Mouse (Mus musculus) megakaryocyte, adult 5-6 weeks (primary cell): ENCODE data around the gene Gm3839. TPM values are rescaled to one million over a fixed set of nuclear protein-coding genes. Genes with fewer than 3 reads are reported as not detected.
"Not testable (repeated sequence)": the region's sequence is repeated elsewhere in the genome, so short reads cannot be mapped to it uniquely, and the experiment has no call there.

Experiments used
- ATAC-seq: 2 replicates; pipeline ENCODE4 v1.8.0; 2016; ENCODE audit warnings: mild to moderate bottlenecking, inconsistent platforms; ENCODE audit not compliant: poor library complexity, severe bottlenecking
- total RNA-seq, 2 experiments: library from RNA; stranded (forward) in 1 of 2; stranded (reverse) in 1 of 2; fragments of 153-499, 151-499 nt in 1 of 2; fragments of 221-1000, 200-1000 nt in 1 of 2; gene quantifications; 2 replicates each; pipeline versions ENCODE4 v1.2.3 to v1.2.4; 2015 to 2017

Gene Gm3839
- 0.45 and 0.75 TPM in 2 replicates for total RNA-seq (2015)
- 0.73 and 0.94 TPM in 2 replicates for total RNA-seq (2017)

- not testable (repeated sequence) for ATAC-seq
Measured at GRCm38 (mm10) chr14:11356626-11357025, at the start of gene Gm3839. TSS of gene Gm3839 (minus strand) at chr14:11356726.

- ATAC-seq = no peak
Measured at GRCm38 (mm10) chr14:11405661-11406060, 49.1 kb upstream of the Gm3839 start.

- ATAC-seq = no peak
Measured at GRCm38 (mm10) chr14:11377846-11378245, 21.3 kb upstream of the Gm3839 start.

GRCm38 (mm10) chr14:11375225-11375624, 18.7 kb upstream of the Gm3839 start:
- no peak for ATAC-seq

GRCm38 (mm10) chr14:11346086-11346485, 10.4 kb downstream of the Gm3839 start:
- no peak for ATAC-seq

GRCm38 (mm10) chr14:11329993-11330392, 26.5 kb downstream of the Gm3839 start:
- no peak for ATAC-seq

GRCm38 (mm10) chr14:11307079-11307478, 49.4 kb downstream of the Gm3839 start:
- no peak for ATAC-seq

GRCm38 (mm10) chr14:11287956-11288355, 68.6 kb downstream of the Gm3839 start:
- not testable (repeated sequence) for ATAC-seq

GRCm38 (mm10) chr14:11257161-11257705, 99.3 kb downstream of the Gm3839 start:
- ATAC-seq = no peak

GRCm38 (mm10) chr14:11248053-11248452, 108.5 kb downstream of the Gm3839 start:
- no peak for ATAC-seq

GRCm38 (mm10) chr14:11244546-11244945, 112.0 kb downstream of the Gm3839 start:
- no peak for ATAC-seq

- ATAC-seq = no peak
Measured at GRCm38 (mm10) chr14:11232086-11232485, 124.4 kb downstream of the Gm3839 start.

Other genes starting within 250 kb of the Gm3839 start
- gene Fhit, start 194.7 kb downstream of the Gm3839 start, total RNA-seq (2015) = 4.3 and 4.4 TPM in 2 replicates
- gene Fhit, start 194.7 kb downstream of the Gm3839 start, total RNA-seq (2017) = 0.66 and 2.9 TPM in 2 replicates
- gene Ptprg, start 196.8 kb upstream of the Gm3839 start, total RNA-seq (2015) = not detected in 2 replicates
- 0.07 TPM in 1 of 2 replicates, not detected in the other for gene Ptprg, start 196.8 kb upstream of the Gm3839 start, total RNA-seq (2017)